Mouse (Mus musculus): ENCODE data around the gene Brms1. TPM values are rescaled to one million over a fixed set of nuclear protein-coding genes. Genes with fewer than 3 reads are reported as not detected.
A peak's percentile ranks its signal among the peaks of the same experiment; 100 is the strongest.

Gene Brms1
- total and polyA plus RNA-seq, 2 experiments from 2014 or later = 5.0 to 22.6 TPM

DNA sequence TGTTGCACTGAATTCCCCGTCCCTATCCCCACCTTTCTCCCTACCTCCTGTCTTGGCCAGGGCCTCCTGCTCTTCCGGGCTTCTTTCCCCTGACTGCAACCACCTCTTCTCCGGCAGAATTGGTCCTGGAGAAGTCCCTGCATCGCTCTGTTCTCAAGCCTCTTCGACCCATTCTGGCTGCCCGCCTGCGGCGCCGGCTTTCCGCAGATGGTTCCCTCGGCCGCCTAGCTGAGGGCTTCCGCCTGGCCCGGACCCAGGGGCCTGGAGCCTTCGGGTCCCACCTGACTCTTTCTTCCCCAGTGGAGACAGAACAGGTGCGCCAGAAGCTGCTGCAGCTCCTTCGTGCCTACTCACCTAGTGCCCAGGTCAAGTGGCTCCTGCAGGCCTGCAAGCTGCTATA is 11.7 kb downstream of the Brms1 start:
- TF ChIP-seq CTCF (IDR thresholded peaks at IDR 0.05; ENCODE audit: low read depth) = no peak
- H3K4me1 ChIP-seq (ENCODE audit: insufficient read depth, low read length) = peaks cover 5% of the 10 kb centered on the region
- H3K4me3 ChIP-seq (ENCODE audit: low read length) = no peak overlapping the region
- ATAC-seq = no peak
- no peak overlapping the region for H3K27ac ChIP-seq
- peaks cover 5% of the 10 kb centered on the region; the same call in 1 of the 2 replicates for H3K27me3 ChIP-seq (ENCODE audit: insufficient read depth, low read length)
- DNase-seq (ENCODE audit: low spot score) = no peak
- H3K4me2 ChIP-seq (ENCODE audit: low read depth, low read length) = no peak overlapping the region
- H3K36me3 ChIP-seq (ENCODE audit: insufficient read depth, low read length) = peaks cover 12% of the 10 kb centered on the region; the same call in 1 of the 2 replicates
- H3K9me3 ChIP-seq (ENCODE audit: low read length) = no peaks in the 10 kb centered on the region
- WGBS = 51% methylated on average over 17 of the region's 17 CpGs
- no peak overlapping the region for H3K9ac ChIP-seq (replicated peaks; ENCODE audit: low read length)

DNA sequence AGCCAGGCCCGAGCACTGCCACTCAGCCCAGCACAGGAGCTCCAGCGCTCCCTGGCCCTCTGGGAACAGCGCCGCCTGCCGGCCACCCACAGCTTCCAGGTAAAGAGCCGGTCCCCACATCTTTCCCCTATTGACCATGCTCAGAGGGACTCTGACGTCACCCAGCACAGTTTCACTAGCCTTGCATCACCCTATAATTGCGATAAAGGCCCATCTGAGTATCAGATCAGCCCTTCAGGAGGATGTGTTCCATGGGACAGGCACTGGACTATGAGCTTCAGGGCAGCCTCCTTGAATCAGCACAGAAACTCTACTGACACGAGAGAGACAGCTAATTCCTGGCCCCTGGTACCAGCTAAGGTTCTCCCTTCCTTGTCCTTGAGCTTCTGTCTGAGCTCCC is 12.8 kb downstream of the Brms1 start:
- H3K4me3 ChIP-seq (ENCODE audit: low read length) = no peak overlapping the region
- H3K9me3 ChIP-seq (ENCODE audit: low read length) = no peaks in the 10 kb centered on the region
- H3K27ac ChIP-seq = no peak overlapping the region
- peak; percentile 81 for TF ChIP-seq CTCF (IDR thresholded peaks at IDR 0.05; ENCODE audit: low read depth)
- H3K36me3 ChIP-seq (ENCODE audit: insufficient read depth, low read length) = 0 out of 2 replicates have a peak, but pooled peaks cover 5% of the 10 kb centered on the region
- no peak for ATAC-seq
- 18% methylated on average over 9 of the region's 9 CpGs for WGBS
- H3K27me3 ChIP-seq (ENCODE audit: insufficient read depth, low read length) = peaks cover 5% of the 10 kb centered on the region; the same call in 1 of the 2 replicates
- H3K4me2 ChIP-seq (ENCODE audit: low read depth, low read length) = no peak overlapping the region
- peaks cover 5% of the 10 kb centered on the region for H3K4me1 ChIP-seq (ENCODE audit: insufficient read depth, low read length)
- H3K9ac ChIP-seq (replicated peaks; ENCODE audit: low read length) = no peak overlapping the region
- peak; percentile 45 for DNase-seq (ENCODE audit: low spot score)

DNA sequence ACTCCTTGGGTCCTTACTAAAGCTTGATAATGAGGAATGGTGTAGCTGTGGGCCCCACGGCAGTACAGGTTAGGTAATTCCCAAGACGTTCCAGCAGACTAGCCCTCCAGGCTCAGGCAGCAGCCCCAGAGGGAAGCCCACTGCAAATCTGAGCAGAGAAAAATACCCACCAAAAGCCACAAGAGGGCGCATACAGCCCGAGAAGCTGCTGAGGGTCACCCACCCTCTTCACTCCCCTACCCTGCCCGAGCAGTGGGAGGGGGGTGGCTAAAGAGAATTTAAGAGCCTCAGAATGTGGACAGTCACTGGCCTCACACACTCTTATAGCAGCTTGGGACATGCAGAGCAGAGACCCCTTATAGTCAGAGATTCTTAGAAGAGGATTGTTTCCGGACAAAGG is 15.1 kb downstream of the Brms1 start:
- Histone ChIP-seq H3K4me2 (ENCODE audit: low read depth, low read length) (no peak overlapping the region), H3K27me3 (ENCODE audit: insufficient read depth, low read length) (peaks cover 5% of the 10 kb centered on the region; the same call in 1 of the 2 replicates), H3K4me3 (ENCODE audit: low read length) (no peak overlapping the region), H3K27ac (no peak overlapping the region), H3K9ac (replicated peaks; ENCODE audit: low read length) (no peak overlapping the region), H3K4me1 (ENCODE audit: insufficient read depth, low read length) (no peaks in the 10 kb centered on the region; the same call in 1 of the 2 replicates), H3K9me3 (ENCODE audit: low read length) (no peaks in the 10 kb centered on the region), H3K36me3 (ENCODE audit: insufficient read depth, low read length) (no peaks in the 10 kb centered on the region)
- peak; percentile 80 for TF ChIP-seq CTCF (IDR thresholded peaks at IDR 0.05; ENCODE audit: low read depth)
- ATAC-seq (peak; percentile 34; the same call in 1 of the 2 replicates), DNase-seq (ENCODE audit: low spot score) (peak; percentile 80)
- 12% methylated on average over 6 of the region's 6 CpGs for WGBS

DNA sequence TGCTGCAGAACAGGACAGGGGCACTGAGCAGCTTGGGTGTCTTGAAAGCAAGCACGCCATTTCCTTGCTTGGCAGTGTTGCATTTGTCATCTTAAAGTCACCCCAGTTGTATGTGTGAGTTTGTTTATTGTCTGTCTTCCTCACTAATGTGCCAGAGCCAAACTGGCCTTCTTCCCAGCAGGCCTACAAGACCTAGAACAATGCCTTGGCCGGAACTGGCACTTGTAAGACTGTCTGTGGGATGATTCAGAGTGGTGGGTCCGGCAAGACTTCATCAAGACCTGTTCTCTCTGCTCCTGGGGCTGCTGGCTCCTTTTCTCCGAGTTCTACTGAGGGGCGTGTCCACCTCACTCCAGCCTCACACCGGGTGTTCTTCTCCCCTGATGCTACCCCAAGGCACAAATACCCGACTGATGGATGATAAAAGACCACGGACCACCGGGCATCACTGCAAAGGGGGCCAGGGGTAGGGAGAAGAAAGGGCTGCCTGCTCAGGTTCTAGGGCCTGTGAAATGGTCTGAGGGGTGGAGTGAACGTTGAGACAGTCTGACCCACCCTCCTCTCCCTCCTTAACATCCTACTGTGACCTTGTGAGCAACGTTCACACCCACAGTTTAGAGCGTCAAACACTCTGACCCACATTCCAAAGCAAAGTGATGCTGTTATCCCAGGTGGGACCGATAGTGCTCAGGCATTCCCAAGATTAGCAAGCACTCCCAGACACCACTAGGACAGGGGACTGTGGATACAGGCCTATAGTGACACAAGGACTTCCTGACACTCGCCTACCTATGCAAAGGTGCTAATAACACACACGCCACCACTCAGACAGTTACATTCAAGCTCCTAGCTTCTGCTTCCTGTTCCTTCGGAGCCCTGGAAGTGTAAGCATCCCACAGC is 17.0 kb downstream of the Brms1 start:
- ATAC-seq = no peak
- TF ChIP-seq CTCF (IDR thresholded peaks at IDR 0.05; ENCODE audit: low read depth) = no peak
- H3K4me1 ChIP-seq (ENCODE audit: insufficient read depth, low read length) = no peaks in the 10 kb centered on the region; the same call in 1 of the 2 replicates
- no peak overlapping the region for H3K4me2 ChIP-seq (ENCODE audit: low read depth, low read length)
- H3K27ac ChIP-seq = no peak overlapping the region
- H3K9me3 ChIP-seq (ENCODE audit: low read length) = no peaks in the 10 kb centered on the region
- H3K36me3 ChIP-seq (ENCODE audit: insufficient read depth, low read length) = no peaks in the 10 kb centered on the region
- no peak overlapping the region for H3K4me3 ChIP-seq (ENCODE audit: low read length)
- no peaks in the 10 kb centered on the region for H3K27me3 ChIP-seq (ENCODE audit: insufficient read depth, low read length)
- 25% methylated on average over 16 of the region's 16 CpGs for WGBS
- no peak for DNase-seq (ENCODE audit: low spot score)
- H3K9ac ChIP-seq (replicated peaks; ENCODE audit: low read length) = no peak overlapping the region

DNA sequence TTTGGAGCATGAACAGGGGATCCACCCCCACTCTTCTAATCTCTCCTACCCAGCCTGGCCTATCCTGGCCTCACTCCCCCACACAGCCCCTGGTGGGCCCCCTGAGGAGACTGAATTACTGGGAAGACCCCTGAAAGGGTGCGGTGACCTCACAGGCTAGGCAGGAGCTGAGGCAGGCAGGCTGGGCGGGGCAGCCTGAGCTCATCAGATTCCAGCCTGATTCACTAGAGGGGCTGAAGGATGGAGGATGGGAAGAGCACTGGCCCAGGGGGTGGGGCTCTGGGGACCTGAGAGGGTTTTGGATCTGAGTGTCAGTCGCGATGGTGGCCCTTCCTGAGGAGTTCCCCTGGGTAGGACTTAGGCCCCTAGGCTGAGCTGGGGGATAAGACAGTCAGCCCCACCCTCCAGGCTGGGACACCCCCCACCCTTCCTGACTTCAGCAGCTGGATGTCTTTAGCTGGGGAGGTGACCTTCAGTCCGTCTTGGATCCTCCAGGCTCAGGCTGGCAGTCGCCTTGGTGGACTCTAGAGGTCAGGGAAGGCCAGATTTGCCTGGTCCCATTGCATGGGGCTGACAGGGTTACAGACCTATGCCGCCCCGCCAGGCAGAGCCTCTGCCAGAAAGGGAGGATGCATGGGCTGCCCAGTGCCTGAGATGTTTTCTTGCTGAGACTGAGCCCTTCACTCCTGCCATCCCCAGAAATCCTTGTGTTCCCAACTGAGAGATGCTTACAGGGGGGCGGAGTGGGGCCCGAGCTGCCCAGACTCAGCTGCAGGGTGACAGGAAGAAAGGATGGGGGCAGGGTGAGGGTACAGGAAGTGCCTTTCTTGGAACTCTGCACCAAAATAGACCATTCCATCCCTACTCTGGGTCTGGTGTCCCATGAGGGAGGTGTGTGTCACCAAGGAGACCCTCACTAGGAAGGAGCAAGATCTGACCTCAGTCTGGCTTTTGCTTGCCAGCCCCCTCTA is 17.9 kb downstream of the Brms1 start:
- H3K4me3 ChIP-seq (ENCODE audit: low read length) = no peak overlapping the region
- no peaks in the 10 kb centered on the region for H3K36me3 ChIP-seq (ENCODE audit: insufficient read depth, low read length)
- no peak for TF ChIP-seq CTCF (IDR thresholded peaks at IDR 0.05; ENCODE audit: low read depth)
- no peak overlapping the region for H3K4me2 ChIP-seq (ENCODE audit: low read depth, low read length)
- no peak overlapping the region for H3K27ac ChIP-seq
- no peaks in the 10 kb centered on the region for H3K9me3 ChIP-seq (ENCODE audit: low read length)
- ATAC-seq = peak; percentile 37; the same call in 1 of the 2 replicates
- DNase-seq (ENCODE audit: low spot score) = no peak
- no peak overlapping the region for H3K9ac ChIP-seq (replicated peaks; ENCODE audit: low read length)
- WGBS = 17% methylated on average over 10 of the region's 10 CpGs
- no peaks in the 10 kb centered on the region for H3K27me3 ChIP-seq (ENCODE audit: insufficient read depth, low read length)
- no peaks in the 10 kb centered on the region; the same call in 1 of the 2 replicates for H3K4me1 ChIP-seq (ENCODE audit: insufficient read depth, low read length)
